Mouse (Mus musculus) CD4-positive, CD25-positive, alpha-beta regulatory T cell, adult 2 months (primary cell): ENCODE measurements around the gene Wdr11.

ENCODE experiments used
- DNase-seq: peaks from one replicate; pipeline ENCODE4 v3.0.0-alpha.2; 2012; ENCODE audit warnings: low read depth, low spot score

The Wdr11 gene

GRCm38 (mm10) chr7:129591371-129592131 lies at the start of gene Wdr11:
TSS of gene Wdr11 (plus strand) at chr7:129591863.
- peak; percentile 80 for DNase-seq

GRCm38 (mm10) chr7:129567541-129567940 lies 24.1 kb upstream of the Wdr11 start:
- DNase-seq, result no peak

- no peak for DNase-seq
Measured at GRCm38 (mm10) chr7:129568338-129568737, 23.3 kb upstream of the Wdr11 start.

- DNase-seq, result no peak
Measured at GRCm38 (mm10) chr7:129574471-129574870, 17.2 kb upstream of the Wdr11 start.

GRCm38 (mm10) chr7:129575110-129575784 lies 16.4 kb upstream of the Wdr11 start:
- no peak for DNase-seq

DNA sequence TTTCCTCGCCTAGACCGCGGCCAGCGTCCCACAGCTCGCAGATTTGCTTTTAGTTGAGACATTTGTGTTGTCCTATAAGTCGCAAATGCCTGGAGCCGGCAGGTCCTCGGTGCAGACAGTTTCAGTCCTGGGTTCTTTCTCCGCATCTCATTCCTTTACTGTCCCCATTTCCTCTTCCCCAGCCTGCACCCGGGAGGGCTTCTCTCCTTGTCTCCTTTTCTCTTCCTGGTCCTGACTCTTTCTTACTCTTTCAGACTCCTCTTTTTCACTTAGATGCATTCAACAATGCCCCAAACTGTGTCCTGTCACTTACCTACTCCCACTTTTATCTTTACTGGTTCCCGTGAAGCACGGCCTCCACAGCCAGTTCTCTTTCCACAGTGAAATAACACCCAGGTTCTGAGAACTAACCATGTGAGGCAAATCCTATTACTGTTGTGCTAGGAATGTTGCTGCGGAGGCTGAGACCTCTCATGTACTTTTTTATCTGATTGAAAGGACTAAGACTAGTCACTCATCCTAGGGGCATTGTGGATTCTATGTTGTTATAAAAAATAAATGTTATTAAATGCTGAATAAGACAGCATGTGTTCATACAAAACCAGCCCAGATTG lies 576 bp downstream of the Wdr11 start:
- no peak for DNase-seq

DNA sequence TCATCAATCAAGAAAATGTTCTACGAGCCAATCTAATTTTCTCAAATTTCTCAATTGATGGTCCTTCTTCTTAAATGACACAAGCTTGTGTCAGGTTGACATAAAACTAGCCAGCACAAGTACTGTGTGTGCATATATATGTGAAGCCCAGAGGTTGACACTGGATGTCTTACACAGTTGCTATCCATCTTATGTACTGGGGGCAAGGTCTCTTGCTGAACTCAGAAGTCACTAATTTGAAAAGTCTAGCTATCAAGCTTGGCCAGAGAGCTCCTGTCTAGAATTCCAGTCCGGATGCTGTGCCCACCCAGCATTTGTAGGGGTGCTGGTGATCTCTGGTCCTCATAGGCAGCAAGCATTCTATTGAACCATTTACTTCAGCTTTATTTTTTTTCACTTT lies 5.5 kb downstream of the Wdr11 start:
- DNase-seq, result no peak

DNA sequence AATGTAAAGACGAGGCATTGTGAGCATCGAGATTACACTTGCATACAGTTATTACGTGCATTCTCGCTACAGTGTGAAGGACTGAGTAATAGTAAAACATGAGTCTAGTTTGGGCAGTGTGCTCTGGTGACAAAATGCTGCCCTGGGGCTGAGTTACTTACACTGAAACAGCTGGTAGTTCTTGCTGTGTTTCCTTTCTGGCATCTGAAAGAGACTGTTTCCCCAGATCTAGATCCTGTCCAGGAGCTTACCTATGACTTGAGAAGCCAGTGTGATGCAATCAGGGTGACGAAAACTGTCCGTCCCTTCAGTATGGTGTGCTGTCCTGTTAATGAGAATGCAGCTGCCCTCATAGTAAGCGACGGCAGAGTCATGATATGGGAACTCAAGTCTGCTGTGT lies 14.6 kb downstream of the Wdr11 start:
- DNase-seq, result no peak

GRCm38 (mm10) chr7:129621141-129621540 lies 29.5 kb downstream of the Wdr11 start:
- no peak for DNase-seq

- DNase-seq, result no peak
Measured at GRCm38 (mm10) chr7:129630351-129630750, 38.7 kb downstream of the Wdr11 start.

- DNase-seq, result no peak
Measured at GRCm38 (mm10) chr7:129631453-129631852, 39.8 kb downstream of the Wdr11 start.

GRCm38 (mm10) chr7:129635898-129636640 lies 44.4 kb downstream of the Wdr11 start:
- no peak for DNase-seq

DNA sequence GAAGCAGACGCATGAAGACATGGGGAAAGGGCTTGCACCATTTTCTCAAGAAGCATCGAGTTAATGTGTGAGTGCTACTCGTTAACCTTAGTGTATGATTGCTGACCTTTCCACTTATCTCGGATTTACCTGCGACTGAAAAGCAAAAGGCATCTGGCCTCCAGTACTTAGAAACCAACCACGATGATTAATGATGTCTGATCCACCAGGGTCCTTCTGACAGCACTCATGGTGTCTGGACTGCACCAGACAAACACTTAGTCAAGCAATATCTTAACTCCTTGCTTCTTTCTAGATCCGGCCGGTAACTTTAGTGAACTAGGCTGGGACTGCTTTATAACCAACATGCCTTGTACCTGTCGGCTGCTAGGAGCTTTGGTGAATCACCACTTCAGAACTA lies 45.3 kb downstream of the Wdr11 start:
- no peak for DNase-seq

- no peak for DNase-seq
Measured at GRCm38 (mm10) chr7:129637906-129638475, 46.3 kb downstream of the Wdr11 start.

DNA sequence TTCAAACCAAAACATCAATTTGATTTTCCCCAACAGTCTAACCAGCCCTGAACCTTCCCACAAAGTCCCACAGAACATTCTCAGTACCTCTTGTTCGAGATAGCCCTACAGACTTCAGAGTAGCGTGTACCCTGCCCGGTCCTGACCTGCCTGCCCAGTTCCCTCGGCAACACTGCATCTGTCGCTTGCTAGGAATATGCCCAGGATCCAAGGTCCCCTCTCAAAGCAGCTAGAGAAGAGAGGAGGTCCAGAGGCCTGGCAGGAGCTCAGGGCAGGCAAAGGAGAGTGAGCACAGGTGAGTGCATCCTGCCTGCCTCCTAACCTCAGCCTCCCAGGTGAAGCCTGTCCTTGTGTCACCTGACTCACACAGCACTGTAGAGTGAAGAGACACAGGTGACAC lies 47.3 kb downstream of the Wdr11 start:
- DNase-seq, result no peak

GRCm38 (mm10) chr7:129639833-129640232 lies 48.2 kb downstream of the Wdr11 start:
- no peak for DNase-seq

DNA sequence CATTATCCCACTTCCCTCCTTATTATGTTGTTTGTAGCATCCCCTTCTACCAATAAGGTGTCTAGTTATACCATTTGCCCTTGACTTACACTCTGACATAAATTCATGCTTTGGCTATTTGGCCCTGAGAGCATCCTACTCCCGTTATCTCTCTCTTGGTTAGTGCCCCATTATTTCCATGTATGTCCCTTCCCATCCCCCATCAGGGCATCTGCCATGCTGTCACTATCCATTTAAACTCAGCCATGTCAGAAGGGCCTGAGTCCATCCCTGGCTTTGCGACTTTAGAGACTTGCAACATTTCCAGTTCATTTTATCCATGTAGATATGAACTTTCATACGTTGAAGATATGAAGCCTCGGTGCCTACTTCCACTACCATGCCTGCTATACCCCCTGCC lies 51.6 kb downstream of the Wdr11 start:
- no peak for DNase-seq

- peak; percentile 19 for DNase-seq
Measured at GRCm38 (mm10) chr7:129647798-129648197, 56.1 kb downstream of the Wdr11 start.

DNA sequence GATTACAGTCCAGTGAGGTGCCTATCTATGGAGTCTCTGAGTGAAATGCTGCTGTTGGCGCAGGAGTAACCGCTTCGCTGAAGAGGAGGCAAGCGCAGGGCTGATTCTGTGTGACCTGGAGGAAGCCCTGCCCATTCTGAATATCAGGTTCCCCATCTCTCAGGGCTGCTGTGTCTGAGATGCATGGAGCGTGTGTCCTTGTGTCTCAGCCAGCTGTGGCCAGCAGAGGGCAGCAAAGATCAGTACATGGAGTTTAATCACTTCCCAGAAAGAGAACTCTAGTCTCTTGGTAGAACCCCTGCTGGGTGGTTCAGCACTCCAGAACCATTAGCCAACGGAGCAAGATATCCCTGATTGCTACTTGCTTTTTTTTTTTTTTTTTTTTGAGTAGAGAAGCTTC lies 57.3 kb downstream of the Wdr11 start:
- peak; percentile 81 for DNase-seq

GRCm38 (mm10) chr7:129650717-129651116 lies 59.1 kb downstream of the Wdr11 start:
- DNase-seq, result no peak

- no peak for DNase-seq
Measured at GRCm38 (mm10) chr7:129651781-129652180, 60.1 kb downstream of the Wdr11 start.
